ENCODE assay signal across 25 mouse cellular contexts in genomic region chr5:141994192-141994591, GRCm38 (mm10).
"Had no signal": no experiment of that assay in that cellular context is flagged by ENCODE, and none has a peak within 500 bp of the region (broad histone marks: within the 10 kb centered on the region; RNA-seq: fewer than 3 reads in every experiment).

No protein-coding gene starts in this region.

- H3K4me1 ChIP-seq: heart, embryonic 13.5 days; heart, embryonic 15.5 days; intestine, embryonic 15.5 days; limb, embryonic 10.5 days; limb, embryonic 12.5 days had no signal

- H3K27ac ChIP-seq: heart, adult 2 months; heart, embryonic 13.5 days; heart, embryonic 15.5 days; hindbrain, embryonic 13.5 days; hindbrain, embryonic 15.5 days; intestine, embryonic 15.5 days; layer of hippocampus, adult 2 months; limb, embryonic 10.5 days; limb, embryonic 12.5 days had no signal

- ATAC-seq: forebrain, postnatal 0 days; inflammation-experienced regulatory T-cells, adult 6 months; intestine, embryonic 15.5 days; intestine, postnatal 0 days had no signal

- H3K9ac ChIP-seq: forebrain, postnatal 0 days; heart, embryonic 13.5 days; heart, embryonic 15.5 days; hindbrain, embryonic 13.5 days; hindbrain, embryonic 15.5 days; intestine, embryonic 15.5 days; limb, embryonic 12.5 days had no signal

- H3K4me2 ChIP-seq: heart, embryonic 11.5 days; heart, embryonic 13.5 days; heart, embryonic 15.5 days; hindbrain, embryonic 13.5 days; hindbrain, embryonic 15.5 days; intestine, embryonic 15.5 days; limb, embryonic 12.5 days; liver, embryonic 11.5 days had no signal

- DNase-seq: forebrain, postnatal 0 days; gastrocnemius, postnatal 14 days; gastrocnemius, postnatal 36 days; heart, adult 11 months; heart, adult 2 months; heart, postnatal 14 days; heart, postnatal 36 days; kidney, adult 18-20 months; kidney, adult 8-10 months; kidney, postnatal 10 days; kidney, postnatal 25 days; kidney, postnatal 4 days; liver had no signal

- H3K36me3 ChIP-seq: heart, embryonic 15.5 days; hindbrain, embryonic 13.5 days; hindbrain, embryonic 15.5 days; intestine, embryonic 15.5 days; limb, embryonic 10.5 days; limb, embryonic 12.5 days had no signal

- H3K9me3 ChIP-seq: heart, embryonic 13.5 days; heart, embryonic 15.5 days; hindbrain, embryonic 13.5 days; hindbrain, embryonic 15.5 days; intestine, embryonic 15.5 days; limb, embryonic 10.5 days; limb, embryonic 12.5 days had no signal

- H3K27me3 ChIP-seq: heart, embryonic 13.5 days; heart, embryonic 15.5 days; hindbrain, embryonic 13.5 days; hindbrain, embryonic 15.5 days; intestine, embryonic 15.5 days; limb, embryonic 12.5 days had no signal

- H3K4me3 ChIP-seq: heart, adult 2 months; heart, embryonic 13.5 days; heart, embryonic 15.5 days; hindbrain, embryonic 13.5 days; hindbrain, embryonic 15.5 days; intestine, embryonic 15.5 days; layer of hippocampus, adult 2 months; limb, embryonic 10.5 days; limb, embryonic 12.5 days had no signal
